Mouse (Mus musculus): Measurements from ENCODE around the gene Gm20708. TPM values are rescaled to one million over a fixed set of nuclear protein-coding genes. Genes with fewer than 3 reads are reported as not detected.

The Gm20708 gene
- polyA plus RNA-seq, 1 experiment: 0.35 TPM

- Histone ChIP-seq H3K4me2 (ENCODE audit: low read depth) (no peak within 1 kb of the TSS), H3K4me3 (no peak within 1 kb of the TSS)
These were observed 11.8 kb upstream of the Gm20708 start, which contains the start of gene 6030468B19Rik for GRCm38 (mm10) chr11:117797511-117798159. Gene 6030468B19Rik, plus strand, starts transcription at chr11:117797660.

DNA sequence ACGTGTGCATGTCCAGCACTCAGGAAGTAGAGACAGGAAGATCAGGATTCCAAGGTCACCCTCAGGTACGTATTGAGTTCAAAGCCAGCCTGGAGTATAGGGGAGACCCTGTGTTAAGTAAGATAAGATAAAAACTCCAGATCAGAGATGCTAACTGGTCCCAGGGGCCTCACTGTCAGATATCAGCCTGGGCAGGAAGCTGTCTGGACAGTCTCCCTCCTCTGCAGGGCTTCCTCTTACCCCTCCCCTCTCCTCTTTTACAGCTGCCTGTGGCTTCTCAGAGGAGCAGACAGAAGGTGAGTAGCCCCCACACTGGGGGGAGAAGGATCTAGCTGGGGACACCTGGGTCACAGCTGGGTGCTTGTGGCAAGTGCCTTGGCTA is 11.3 kb upstream of the Gm20708 start:
- Histone ChIP-seq H3K79me2 (ENCODE audit: control insufficient read depth, insufficient read depth) (no peaks in the 10 kb centered on the region), H3K36me3 (ENCODE audit: control insufficient read depth, insufficient read depth) (no peaks in the 10 kb centered on the region), H3K4me2 (ENCODE audit: low read depth) (no peak overlapping the region), H3K4me3 (no peak overlapping the region), H3ac (ENCODE audit: control insufficient read depth, insufficient read length) (no peak overlapping the region), H3K27me3 (ENCODE audit: control insufficient read depth, insufficient read depth, insufficient read length) (no peaks in the 10 kb centered on the region)
- TF ChIP-seq REST (IDR thresholded peaks at IDR 0.05; ENCODE audit: insufficient read depth, insufficient read length) (no peak), MAX (IDR thresholded peaks at IDR 0.05; ENCODE audit: low read depth) (no peak), POLR2A (IDR thresholded peaks at IDR 0.05; ENCODE audit: insufficient read length, low read depth) (no peak), MYOG (IDR thresholded peaks at IDR 0.05; ENCODE audit: control insufficient read depth in 1 of 3, insufficient read depth in 1 of 3, insufficient read length in 2 of 3, low read depth in 2 of 3) (no peak), SRF (IDR thresholded peaks at IDR 0.05; ENCODE audit: control insufficient read depth, insufficient read length, low read depth) (no peak), MYOD1 (IDR thresholded peaks at IDR 0.05; ENCODE audit: control insufficient read depth in 1 of 3, insufficient read length in 2 of 3, low read depth in 2 of 3) (no peak), POLR2AphosphoS2 (IDR thresholded peaks at IDR 0.05; ENCODE audit: insufficient read length, low read depth) (no peak), TCF12 (IDR thresholded peaks at IDR 0.05; ENCODE audit: insufficient read depth, poor library complexity, severe bottlenecking) (no peak), E2F4 (IDR thresholded peaks at IDR 0.05; ENCODE audit: insufficient read depth) (no peak), TCF3 (IDR thresholded peaks at IDR 0.05; ENCODE audit: insufficient read length, low read depth) (no peak), CEBPB (IDR thresholded peaks at IDR 0.05; ENCODE audit: insufficient read depth, poor library complexity, severe bottlenecking) (no peak)

More at GRCm38 (mm10) chr11:117797511-117798159, 11.8 kb upstream of the Gm20708 start, which contains the start of gene 6030468B19Rik:
- Histone ChIP-seq H3K36me3 (ENCODE audit: control insufficient read depth, insufficient read depth) (no peaks in the 10 kb centered on the region), H3ac (ENCODE audit: control insufficient read depth, insufficient read length) (no peak within 1 kb of the TSS), H3K79me2 (ENCODE audit: control insufficient read depth, insufficient read depth) (no peaks in the 10 kb centered on the region), H3K27me3 (ENCODE audit: control insufficient read depth, insufficient read depth, insufficient read length) (no peaks in the 10 kb centered on the region)
- TF ChIP-seq REST (IDR thresholded peaks at IDR 0.05; ENCODE audit: insufficient read depth, insufficient read length): no peak
- TF ChIP-seq MYOD1 (IDR thresholded peaks at IDR 0.05; ENCODE audit: control insufficient read depth in 1 of 3, insufficient read length in 2 of 3, low read depth in 2 of 3): peak in 2 of 3 experiments; percentile 35 to 69

DNA sequence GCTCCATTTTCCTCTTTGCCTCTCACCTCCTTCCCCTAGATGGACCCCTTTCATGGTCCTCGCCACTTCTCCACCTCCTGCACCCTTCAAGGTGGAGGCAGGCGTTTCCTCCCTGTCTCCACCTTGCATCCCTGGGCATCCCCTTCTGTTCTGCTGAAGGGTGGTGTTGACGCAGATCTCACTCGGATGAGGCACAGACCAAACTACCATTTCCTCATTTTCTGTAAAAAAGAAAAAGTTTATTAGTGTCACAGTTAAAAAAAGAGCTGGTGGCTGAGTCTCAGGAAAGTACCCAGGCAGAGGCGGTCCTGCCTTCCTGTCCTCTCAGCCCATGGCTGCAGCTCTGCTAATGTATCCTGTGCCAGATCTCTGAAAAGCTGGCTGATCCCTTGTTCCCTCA is 10.3 kb upstream of the Gm20708 start:
- H3K4me2 ChIP-seq (ENCODE audit: low read depth): no peak overlapping the region

GRCm38 (mm10) chr11:117800038-117800437 is 9.4 kb upstream of the Gm20708 start:
- H3K4me3 ChIP-seq: no peak overlapping the region
- no peak overlapping the region for H3ac ChIP-seq (ENCODE audit: control insufficient read depth, insufficient read length)
- no peaks in the 10 kb centered on the region for H3K27me3 ChIP-seq (ENCODE audit: control insufficient read depth, insufficient read depth, insufficient read length)
- no peak overlapping the region for H3K4me2 ChIP-seq (ENCODE audit: low read depth)
- no peaks in the 10 kb centered on the region for H3K36me3 ChIP-seq (ENCODE audit: control insufficient read depth, insufficient read depth)
- H3K79me2 ChIP-seq (ENCODE audit: control insufficient read depth, insufficient read depth): no peaks in the 10 kb centered on the region
- no peak for TF ChIP-seq USF1 (IDR thresholded peaks at IDR 0.05; ENCODE audit: low read depth)
- no peak for TF ChIP-seq POLR2A (IDR thresholded peaks at IDR 0.05; ENCODE audit: insufficient read length, low read depth)
- TF ChIP-seq REST (IDR thresholded peaks at IDR 0.05; ENCODE audit: insufficient read depth, insufficient read length): no peak
- no peak for TF ChIP-seq SRF (IDR thresholded peaks at IDR 0.05; ENCODE audit: control insufficient read depth, insufficient read length, low read depth)
- no peak for TF ChIP-seq POLR2AphosphoS2 (IDR thresholded peaks at IDR 0.05; ENCODE audit: insufficient read length, low read depth)
- TF ChIP-seq MAX (IDR thresholded peaks at IDR 0.05; ENCODE audit: low read depth): no peak
- TF ChIP-seq E2F4 (IDR thresholded peaks at IDR 0.05; ENCODE audit: insufficient read depth): no peak
- TF ChIP-seq MYOD1 (IDR thresholded peaks at IDR 0.05; ENCODE audit: control insufficient read depth in 1 of 3, insufficient read length in 2 of 3, low read depth in 2 of 3): no peak
- no peak for TF ChIP-seq MYOG (IDR thresholded peaks at IDR 0.05; ENCODE audit: control insufficient read depth in 1 of 3, insufficient read depth in 1 of 3, insufficient read length in 2 of 3, low read depth in 2 of 3)
- TF ChIP-seq CEBPB (IDR thresholded peaks at IDR 0.05; ENCODE audit: insufficient read depth, poor library complexity, severe bottlenecking): no peak
- no peak for TF ChIP-seq TCF3 (IDR thresholded peaks at IDR 0.05; ENCODE audit: insufficient read length, low read depth)
- TF ChIP-seq TCF12 (IDR thresholded peaks at IDR 0.05; ENCODE audit: insufficient read depth, poor library complexity, severe bottlenecking): no peak

More for the DNA sequence above, 10.3 kb upstream of the Gm20708 start:
- no peak for TF ChIP-seq USF1 (IDR thresholded peaks at IDR 0.05; ENCODE audit: low read depth)
- no peak for TF ChIP-seq POLR2A (IDR thresholded peaks at IDR 0.05; ENCODE audit: insufficient read length, low read depth)
- TF ChIP-seq E2F4 (IDR thresholded peaks at IDR 0.05; ENCODE audit: insufficient read depth): no peak
- TF ChIP-seq POLR2AphosphoS2 (IDR thresholded peaks at IDR 0.05; ENCODE audit: insufficient read length, low read depth): no peak
- TF ChIP-seq TCF3 (IDR thresholded peaks at IDR 0.05; ENCODE audit: insufficient read length, low read depth): no peak
- no peak for TF ChIP-seq MYOD1 (IDR thresholded peaks at IDR 0.05; ENCODE audit: control insufficient read depth in 1 of 3, insufficient read length in 2 of 3, low read depth in 2 of 3)
- TF ChIP-seq MAX (IDR thresholded peaks at IDR 0.05; ENCODE audit: low read depth): no peak
- TF ChIP-seq TCF12 (IDR thresholded peaks at IDR 0.05; ENCODE audit: insufficient read depth, poor library complexity, severe bottlenecking): no peak
- Histone ChIP-seq H3K36me3 (ENCODE audit: control insufficient read depth, insufficient read depth) (no peaks in the 10 kb centered on the region), H3K79me2 (ENCODE audit: control insufficient read depth, insufficient read depth) (no peaks in the 10 kb centered on the region), H3K27me3 (ENCODE audit: control insufficient read depth, insufficient read depth, insufficient read length) (no peaks in the 10 kb centered on the region), H3K4me3 (no peak overlapping the region), H3ac (ENCODE audit: control insufficient read depth, insufficient read length) (no peak overlapping the region)

GRCm38 (mm10) chr11:117801650-117802049 is 7.8 kb upstream of the Gm20708 start:
- Histone ChIP-seq H3K36me3 (ENCODE audit: control insufficient read depth, insufficient read depth) (no peaks in the 10 kb centered on the region), H3K4me3 (no peak overlapping the region), H3ac (ENCODE audit: control insufficient read depth, insufficient read length) (no peak overlapping the region), H3K4me2 (ENCODE audit: low read depth) (peak overlapping the region; percentile 41), H3K27me3 (ENCODE audit: control insufficient read depth, insufficient read depth, insufficient read length) (no peaks in the 10 kb centered on the region), H3K79me2 (ENCODE audit: control insufficient read depth, insufficient read depth) (no peaks in the 10 kb centered on the region)
- TF ChIP-seq MYOG (IDR thresholded peaks at IDR 0.05; ENCODE audit: control insufficient read depth in 1 of 3, insufficient read depth in 1 of 3, insufficient read length in 2 of 3, low read depth in 2 of 3) (peak in 2 of 3 experiments; percentile 67), POLR2A (IDR thresholded peaks at IDR 0.05; ENCODE audit: insufficient read length, low read depth) (no peak), TCF3 (IDR thresholded peaks at IDR 0.05; ENCODE audit: insufficient read length, low read depth) (no peak), TCF12 (IDR thresholded peaks at IDR 0.05; ENCODE audit: insufficient read depth, poor library complexity, severe bottlenecking) (no peak), MAX (IDR thresholded peaks at IDR 0.05; ENCODE audit: low read depth) (no peak), MYOD1 (IDR thresholded peaks at IDR 0.05; ENCODE audit: control insufficient read depth in 1 of 3, insufficient read length in 2 of 3, low read depth in 2 of 3) (peak; percentile 5 to 80 (median 72)), E2F4 (IDR thresholded peaks at IDR 0.05; ENCODE audit: insufficient read depth) (no peak), CEBPB (IDR thresholded peaks at IDR 0.05; ENCODE audit: insufficient read depth, poor library complexity, severe bottlenecking) (no peak), USF1 (IDR thresholded peaks at IDR 0.05; ENCODE audit: low read depth) (no peak), SRF (IDR thresholded peaks at IDR 0.05; ENCODE audit: control insufficient read depth, insufficient read length, low read depth) (no peak), REST (IDR thresholded peaks at IDR 0.05; ENCODE audit: insufficient read depth, insufficient read length) (no peak), POLR2AphosphoS2 (IDR thresholded peaks at IDR 0.05; ENCODE audit: insufficient read length, low read depth) (no peak)
